Mouse (Mus musculus) C2C12 (cell line): ENCODE data around the gene Nkx3-2. TPM values are rescaled to one million over a fixed set of nuclear protein-coding genes. Genes with fewer than 3 reads are reported as not detected.

Experiments
- H3K27me3 ChIP-seq: one replicate; pipeline ENCODE4 v1.6.1; 2011; ENCODE audit not compliant: control insufficient read depth, insufficient read depth, insufficient read length
- H3K36me3 ChIP-seq: one replicate; pipeline ENCODE4 v1.6.1; 2011; ENCODE audit not compliant: control insufficient read depth, insufficient read depth
- H3K4me3 ChIP-seq: one replicate; pipeline ENCODE4 v1.5.1; 2011; ENCODE audit warnings: mild to moderate bottlenecking, control low read depth; ENCODE audit not compliant: poor library complexity, insufficient read depth, severe bottlenecking
- H3K79me2 ChIP-seq: one replicate; pipeline ENCODE4 v1.6.1; 2011; ENCODE audit not compliant: control insufficient read depth, insufficient read depth
- H3K79me3 ChIP-seq: one replicate; pipeline ENCODE4 v1.6.1; 2011; ENCODE audit warnings: low read depth, control low read depth
- H3ac ChIP-seq: one replicate; pipeline ENCODE3; 2011; ENCODE audit warnings: low read depth; ENCODE audit not compliant: control insufficient read depth, insufficient read length
- CEBPB ChIP-seq: IDR thresholded peaks from one replicate; pipeline ENCODE4 v1.6.1; 2011; ENCODE audit warnings: low read depth, mild to moderate bottlenecking, control low read depth, moderate library complexity
- CTCF ChIP-seq: IDR thresholded peaks from one replicate; pipeline ENCODE4 v1.5.1; 2011; ENCODE audit not compliant: control insufficient read depth, insufficient read depth, insufficient read length
- FOSL1 ChIP-seq: IDR thresholded peaks from one replicate; pipeline ENCODE4 v1.8.0; 2011; ENCODE audit warnings: mild to moderate bottlenecking, low read length; ENCODE audit not compliant: poor library complexity, insufficient read depth, severe bottlenecking
- MAX ChIP-seq: IDR thresholded peaks from one replicate; pipeline ENCODE4 v1.6.1; 2011; ENCODE audit warnings: mild to moderate bottlenecking, control low read depth
- MYOD1 ChIP-seq: IDR thresholded peaks from one replicate; pipeline ENCODE4 v1.6.1; 2011; ENCODE audit warnings: low read depth; ENCODE audit not compliant: control insufficient read depth, insufficient read length
- MYOG ChIP-seq: IDR thresholded peaks from one replicate; pipeline ENCODE4 v1.6.1; 2011; ENCODE audit not compliant: control insufficient read depth, insufficient read length; ENCODE audit errors: extremely low read depth
- USF1 ChIP-seq: IDR thresholded peaks from one replicate; pipeline ENCODE4 v1.6.1; 2011; ENCODE audit warnings: low read depth, mild to moderate bottlenecking, control low read depth, moderate library complexity
- polyA plus RNA-seq: library from polyadenylated mRNA; unstranded; fragments of >200 nt; fragmentation: generic; extraction: Trizol; gene quantifications from one replicate; pipeline ENCODE4 v1.2.1, GENCODE M21; 2012; ENCODE audit warnings: missing spikeins

The Nkx3-2 gene
- polyA plus RNA-seq, 1 experiment: 0.02 TPM

DNA sequence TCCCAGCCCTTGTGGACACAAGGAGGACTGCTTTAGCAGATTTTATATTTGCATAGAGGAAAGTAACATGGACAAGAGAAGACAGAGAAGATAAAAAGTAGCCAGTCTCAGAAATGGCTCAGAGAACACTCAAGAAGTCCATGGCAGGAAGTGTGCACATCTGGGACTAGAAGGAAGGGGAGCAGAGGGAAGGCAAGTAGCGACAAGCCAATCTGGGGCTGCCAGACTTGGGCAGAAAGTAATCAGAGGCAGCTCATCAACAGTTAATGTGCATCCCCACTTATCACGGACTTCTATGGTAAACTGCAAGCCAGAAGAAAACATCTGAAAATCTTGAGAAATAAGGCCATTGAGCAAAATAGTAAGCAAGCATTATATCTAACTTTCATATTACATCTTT is 40.3 kb upstream of the Nkx3-2 start:
- no peak overlapping the region for H3K4me3 ChIP-seq
- H3K79me2 ChIP-seq: no peaks in the 10 kb centered on the region
- H3K79me3 ChIP-seq: no peaks in the 10 kb centered on the region
- TF ChIP-seq FOSL1 (no peak), MYOG (no peak), USF1 (no peak), CTCF (no peak), CEBPB (no peak), MAX (no peak), MYOD1 (no peak)
- H3K36me3 ChIP-seq: peaks cover 47% of the 10 kb centered on the region
- H3ac ChIP-seq: no peak overlapping the region
- no peaks in the 10 kb centered on the region for H3K27me3 ChIP-seq

DNA sequence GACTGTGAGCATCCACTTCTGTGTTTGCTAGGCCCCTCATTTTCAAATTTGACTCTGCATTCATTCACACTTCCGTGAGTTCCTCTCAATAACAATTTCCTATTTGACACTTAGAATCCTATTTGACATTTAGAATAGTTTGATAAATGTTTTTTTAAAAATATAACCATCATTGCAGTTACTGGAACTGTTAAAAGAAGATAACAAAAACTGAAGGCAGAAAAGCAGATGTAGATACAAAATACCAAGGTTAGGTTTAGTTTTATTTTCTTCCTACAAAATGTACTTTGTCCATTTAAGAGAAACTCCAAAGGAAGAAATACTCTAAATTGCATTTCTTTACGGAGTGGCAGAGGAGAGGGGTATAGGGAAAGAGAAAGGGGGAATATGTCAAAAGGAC is 37.3 kb upstream of the Nkx3-2 start:
- no peaks in the 10 kb centered on the region for H3K27me3 ChIP-seq
- no peaks in the 10 kb centered on the region for H3K79me3 ChIP-seq
- TF ChIP-seq MAX: no peak
- no peak for TF ChIP-seq CEBPB
- TF ChIP-seq MYOG: no peak
- no peak for TF ChIP-seq USF1
- TF ChIP-seq CTCF: no peak
- no peak for TF ChIP-seq MYOD1
- TF ChIP-seq FOSL1: no peak
- no peaks in the 10 kb centered on the region for H3K79me2 ChIP-seq
- no peak overlapping the region for H3K4me3 ChIP-seq
- no peak overlapping the region for H3ac ChIP-seq
- peaks cover 50% of the 10 kb centered on the region for H3K36me3 ChIP-seq

DNA sequence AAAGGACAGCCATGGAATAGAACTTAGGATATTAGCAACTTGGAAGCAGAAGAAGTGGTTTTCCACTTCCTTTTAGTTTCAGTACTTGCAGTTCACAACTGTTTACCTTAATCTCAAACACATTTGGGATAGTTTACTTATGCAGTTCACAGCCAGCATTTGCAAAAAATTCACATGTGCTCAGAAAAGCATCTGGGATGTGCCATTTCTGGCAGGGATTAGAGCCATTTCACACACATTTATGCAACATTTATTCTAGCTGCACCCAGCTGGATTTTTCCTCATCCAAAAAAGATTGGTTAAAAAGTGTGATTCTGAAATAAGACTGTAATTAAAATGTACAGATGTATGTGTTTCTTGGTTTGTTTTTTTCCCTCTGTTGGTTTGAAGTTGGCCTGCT is 30.1 kb upstream of the Nkx3-2 start:
- TF ChIP-seq MYOG: no peak
- TF ChIP-seq MAX: no peak
- TF ChIP-seq FOSL1: no peak
- no peak for TF ChIP-seq CEBPB
- no peak for TF ChIP-seq MYOD1
- no peak for TF ChIP-seq CTCF
- TF ChIP-seq USF1: no peak
- H3K36me3 ChIP-seq: peaks cover 53% of the 10 kb centered on the region
- H3K79me2 ChIP-seq: no peaks in the 10 kb centered on the region
- H3K79me3 ChIP-seq: no peaks in the 10 kb centered on the region
- no peak overlapping the region for H3ac ChIP-seq
- H3K27me3 ChIP-seq: no peaks in the 10 kb centered on the region
- H3K4me3 ChIP-seq: no peak overlapping the region

DNA sequence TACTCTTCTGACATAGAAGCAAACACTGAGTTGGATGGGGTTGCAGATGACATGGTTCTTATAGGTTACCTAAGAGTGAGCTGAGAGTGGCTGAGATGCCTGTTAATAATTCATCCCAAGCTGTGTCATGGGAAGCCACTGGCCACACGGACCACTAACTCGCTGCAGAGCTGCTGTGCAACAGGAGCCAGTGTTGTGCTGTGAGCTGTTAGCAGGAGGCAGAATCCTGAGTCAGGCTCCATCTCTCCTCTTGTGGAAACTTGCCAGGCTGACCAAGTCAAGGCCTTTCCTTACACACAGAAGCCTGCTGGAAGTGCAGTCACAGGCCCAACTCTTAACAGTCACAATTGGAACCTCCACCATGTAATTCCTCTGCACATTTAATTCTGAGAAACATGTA is 26.2 kb upstream of the Nkx3-2 start:
- H3K36me3 ChIP-seq: peaks cover 55% of the 10 kb centered on the region

DNA sequence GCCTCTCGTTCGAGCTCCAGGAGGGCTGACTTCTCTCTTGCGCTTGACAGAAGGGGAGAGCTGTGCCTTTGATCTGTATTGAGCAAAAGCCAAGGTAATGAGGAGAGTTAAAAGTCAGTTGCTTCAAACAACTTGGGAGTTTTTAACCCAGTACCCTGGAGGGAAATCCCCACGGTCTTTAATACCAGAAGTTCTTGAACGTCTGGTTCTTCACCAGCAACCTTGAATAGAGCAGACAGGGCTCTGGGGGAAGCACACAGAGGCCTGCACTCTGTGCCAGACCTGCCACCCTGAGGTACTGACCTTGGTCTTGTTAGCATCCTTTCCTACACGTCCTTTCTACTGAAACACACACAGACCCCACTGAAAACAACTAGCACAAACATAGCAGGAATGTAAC is 24.6 kb upstream of the Nkx3-2 start:
- H3K36me3 ChIP-seq: peaks cover 55% of the 10 kb centered on the region
- TF ChIP-seq MYOG: no peak
- TF ChIP-seq USF1: no peak
- TF ChIP-seq FOSL1: no peak
- no peak for TF ChIP-seq CEBPB
- TF ChIP-seq MAX: no peak
- TF ChIP-seq CTCF: no peak
- no peak for TF ChIP-seq MYOD1

More for the DNA sequence above, 26.2 kb upstream of the Nkx3-2 start:
- TF ChIP-seq CEBPB (no peak), USF1 (no peak), CTCF (no peak), MAX (no peak), MYOG (no peak), MYOD1 (no peak), FOSL1 (no peak)
- Histone ChIP-seq H3K79me2 (no peaks in the 10 kb centered on the region), H3K4me3 (no peak overlapping the region), H3ac (no peak overlapping the region), H3K27me3 (no peaks in the 10 kb centered on the region), H3K79me3 (no peaks in the 10 kb centered on the region)

DNA sequence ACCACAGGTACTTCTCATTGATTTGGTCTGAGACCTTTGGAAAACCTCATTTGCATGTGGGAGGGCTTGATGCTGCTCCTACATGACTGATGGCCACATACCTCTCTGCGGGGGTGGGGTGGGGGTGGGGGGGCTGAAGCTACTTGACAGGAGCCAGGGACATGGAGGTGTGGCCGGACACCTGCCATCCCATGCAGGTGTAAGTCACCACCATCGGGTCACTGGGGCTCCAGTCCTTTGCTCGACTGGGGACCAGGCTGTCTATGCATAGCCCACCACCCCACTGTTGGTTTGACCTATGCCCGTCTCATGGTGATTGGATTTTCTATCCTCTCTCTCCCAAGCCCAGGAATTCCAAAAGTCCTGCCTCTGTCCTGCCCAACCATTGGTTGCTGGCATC is 17.6 kb upstream of the Nkx3-2 start:
- peaks cover 19% of the 10 kb centered on the region for H3K36me3 ChIP-seq
- no peaks in the 10 kb centered on the region for H3K79me2 ChIP-seq
- no peaks in the 10 kb centered on the region for H3K27me3 ChIP-seq
- TF ChIP-seq FOSL1 (no peak), USF1 (no peak), MYOG (no peak), CEBPB (no peak), CTCF (no peak), MYOD1 (no peak), MAX (no peak)
- no peak overlapping the region for H3K4me3 ChIP-seq
- no peak overlapping the region for H3ac ChIP-seq
- no peaks in the 10 kb centered on the region for H3K79me3 ChIP-seq

More for the DNA sequence above, 24.6 kb upstream of the Nkx3-2 start:
- Histone ChIP-seq H3K79me3 (no peaks in the 10 kb centered on the region), H3ac (no peak overlapping the region), H3K27me3 (no peaks in the 10 kb centered on the region), H3K4me3 (no peak overlapping the region), H3K79me2 (no peaks in the 10 kb centered on the region)
